13 mouse cellular contexts compared by ENCODE assay signal in genomic region chr16:90521191-90521950, GRCm38 (mm10).
DNase-seq lines count a peak whose midpoint lies in the region; ATAC-seq lines count a peak whose summit lies in the region.
"Had no signal": no experiment of that assay in that cellular context is flagged by ENCODE, and none has a peak within 500 bp of the region (broad histone marks: within the 10 kb centered on the region; RNA-seq: fewer than 3 reads in every experiment).

No protein-coding gene starts in this region.

- H3K4me1 ChIP-seq in heart, embryonic 12.5 days (replicated peaks): peaks cover 23% of the 10 kb centered on the region
- peaks cover 60% of the 10 kb centered on the region for H3K4me1 ChIP-seq in embryonic facial prominence, embryonic 10.5 days
- 0 out of 2 replicates have a peak, but pooled peaks cover 3% of the 10 kb centered on the region for H3K4me1 ChIP-seq in hindbrain, embryonic 11.5 days (replicated peaks; ENCODE audit: control insufficient read depth, insufficient read depth, low read length)
- peaks cover 18% of the 10 kb centered on the region for H3K4me1 ChIP-seq in midbrain, embryonic 15.5 days
- H3K4me1 ChIP-seq in liver, embryonic 11.5 days (replicated peaks; ENCODE audit: control insufficient read depth, insufficient read depth, low read length): peaks cover 5% of the 10 kb centered on the region; the same call in 1 of the 2 replicates
- H3K4me1 ChIP-seq: liver, embryonic 15.5 days had no signal

- no peaks in the 10 kb centered on the region for H3K9me3 ChIP-seq in heart, embryonic 12.5 days (replicated peaks)
- H3K9me3 ChIP-seq in embryonic facial prominence, embryonic 10.5 days: no peaks in the 10 kb centered on the region
- H3K9me3 ChIP-seq in hindbrain, embryonic 11.5 days (ENCODE audit: control insufficient read depth, low read length): no peaks in the 10 kb centered on the region
- no peaks in the 10 kb centered on the region for H3K9me3 ChIP-seq in midbrain, embryonic 15.5 days
- no peaks in the 10 kb centered on the region; the same call in 1 of the 2 replicates for H3K9me3 ChIP-seq in liver, embryonic 11.5 days (ENCODE audit: control insufficient read depth, low read length)
- H3K9me3 ChIP-seq: liver, embryonic 15.5 days had no signal

- no peak overlapping the region for H3K4me3 ChIP-seq in heart, embryonic 12.5 days
- H3K4me3 ChIP-seq in embryonic facial prominence, embryonic 10.5 days: no peak overlapping the region
- H3K4me3 ChIP-seq in hindbrain, embryonic 11.5 days (ENCODE audit: low read depth, low read length): no peak overlapping the region
- H3K4me3 ChIP-seq in midbrain, embryonic 15.5 days: no peak overlapping the region
- H3K4me3 ChIP-seq in liver, embryonic 11.5 days (ENCODE audit: low read depth, low read length): no peak overlapping the region
- H3K4me3 ChIP-seq: liver, embryonic 15.5 days had no signal

- H3K27ac ChIP-seq in heart, embryonic 12.5 days (ENCODE audit: poor library complexity, severe bottlenecking): no peak overlapping the region
- peak overlapping the region; percentile 72 for H3K27ac ChIP-seq in embryonic facial prominence, embryonic 10.5 days (replicated peaks)
- peak overlapping the region; percentile 88 for H3K27ac ChIP-seq in hindbrain, embryonic 11.5 days (ENCODE audit: low read depth, low read length)
- H3K27ac ChIP-seq in midbrain, embryonic 15.5 days: peak overlapping the region; percentile 81
- no peak overlapping the region for H3K27ac ChIP-seq in liver, embryonic 11.5 days (ENCODE audit: low read depth, low read length)
- H3K27ac ChIP-seq: liver, embryonic 15.5 days had no signal

- H3K4me2 ChIP-seq in heart, embryonic 12.5 days: no peak overlapping the region
- no peak overlapping the region; the same call in 1 of the 2 replicates for H3K4me2 ChIP-seq in hindbrain, embryonic 11.5 days (replicated peaks; ENCODE audit: low read depth, low read length)
- H3K4me2 ChIP-seq in midbrain, embryonic 15.5 days: no peak overlapping the region
- H3K4me2 ChIP-seq in liver, embryonic 11.5 days: no peak overlapping the region
- H3K4me2 ChIP-seq: liver, embryonic 15.5 days had no signal

- ATAC-seq in heart, embryonic 12.5 days (ENCODE audit: insufficient number of reproducible peaks, low FRiP score): no peak
- ATAC-seq in hindbrain, embryonic 11.5 days (ENCODE audit: low FRiP score): peak; percentile 66
- peak; percentile 27 for ATAC-seq in midbrain, embryonic 15.5 days (replicated peaks)
- ATAC-seq in liver, embryonic 11.5 days (replicated peaks; ENCODE audit: low FRiP score): no peak
- no peak for ATAC-seq in megakaryocyte, adult 5-6 weeks (ENCODE audit: poor library complexity, severe bottlenecking)

- intact Hi-C loops in heart, postnatal 10 days (cut with DNase I): no loop called here
- intact Hi-C loops in gastrocnemius, postnatal 36 days (cut with DNase I): no loop called here

- DNase-seq in heart, postnatal 10 days: no peak
- peak; percentile 18 for DNase-seq in embryonic facial prominence, embryonic 10.5 days (ENCODE audit: low spot score)
- DNase-seq in hindbrain, embryonic 11.5 days (ENCODE audit: low spot score): peak; percentile 56
- DNase-seq in liver, embryonic 11.5 days (ENCODE audit: low spot score): no peak
- no peak for DNase-seq in gastrocnemius, postnatal 36 days
- DNase-seq: B cell, adult 2 months; cerebellum, postnatal 36 days; kidney, adult 9 months; right cerebral cortex, adult 18-20 months had no signal

- H3K9ac ChIP-seq in heart, embryonic 12.5 days: 0 out of 2 replicates have a peak overlapping the region, but pooled peaks have one; percentile 24
- H3K9ac ChIP-seq in hindbrain, embryonic 11.5 days (ENCODE audit: low read depth, low read length): peak overlapping the region; percentile 47
- H3K9ac ChIP-seq in midbrain, embryonic 15.5 days: no peak overlapping the region
- no peak overlapping the region for H3K9ac ChIP-seq in liver, embryonic 11.5 days (ENCODE audit: low read depth, low read length)
- H3K9ac ChIP-seq: liver, embryonic 15.5 days had no signal

- WGBS in heart, embryonic 12.5 days: 23% methylated on average over 10 of the region's 10 CpGs
- 13% methylated on average over 10 of the region's 10 CpGs for WGBS in embryonic facial prominence, embryonic 10.5 days
- WGBS in hindbrain, embryonic 11.5 days: 9% methylated on average over 10 of the region's 10 CpGs
- WGBS in midbrain, embryonic 15.5 days: 12% methylated on average over 10 of the region's 10 CpGs
- WGBS in liver, embryonic 11.5 days: 20% methylated on average over 10 of the region's 10 CpGs

- H3K36me3 ChIP-seq in heart, embryonic 12.5 days: no peaks in the 10 kb centered on the region
- no peaks in the 10 kb centered on the region for H3K36me3 ChIP-seq in embryonic facial prominence, embryonic 10.5 days (replicated peaks)
- H3K36me3 ChIP-seq in hindbrain, embryonic 11.5 days (ENCODE audit: control insufficient read depth, insufficient read depth, low read length): no peaks in the 10 kb centered on the region
- no peaks in the 10 kb centered on the region for H3K36me3 ChIP-seq in midbrain, embryonic 15.5 days (replicated peaks)
- H3K36me3 ChIP-seq in liver, embryonic 11.5 days (ENCODE audit: control insufficient read depth, insufficient read depth, low read length): no peaks in the 10 kb centered on the region
- H3K36me3 ChIP-seq: liver, embryonic 15.5 days had no signal

- no peaks in the 10 kb centered on the region for H3K27me3 ChIP-seq in heart, embryonic 12.5 days (replicated peaks)
- H3K27me3 ChIP-seq in embryonic facial prominence, embryonic 10.5 days (replicated peaks; ENCODE audit: low read depth, poor library complexity, severe bottlenecking): 0 out of 2 replicates have a peak, but pooled peaks cover 15% of the 10 kb centered on the region
- H3K27me3 ChIP-seq in hindbrain, embryonic 11.5 days (ENCODE audit: control insufficient read depth, insufficient read depth, low read length): no peaks in the 10 kb centered on the region
- H3K27me3 ChIP-seq in midbrain, embryonic 15.5 days (replicated peaks): no peaks in the 10 kb centered on the region
- no peaks in the 10 kb centered on the region for H3K27me3 ChIP-seq in liver, embryonic 11.5 days (replicated peaks; ENCODE audit: control insufficient read depth, insufficient read depth, low read length)
- H3K27me3 ChIP-seq: liver, embryonic 15.5 days had no signal

Comparison
In these comparisons a context has a peak if more than half of its experiments do, and no peak if none do; other contexts are left out.
1. ATAC-seq: peak in hindbrain, embryonic 11.5 days (single experiment) and midbrain, embryonic 15.5 days (single experiment); none in heart, embryonic 12.5 days (single experiment), liver, embryonic 11.5 days (single experiment) and megakaryocyte, adult 5-6 weeks (single experiment).
2. H3K27ac ChIP-seq: peak in embryonic facial prominence, embryonic 10.5 days (single experiment), hindbrain, embryonic 11.5 days (single experiment) and midbrain, embryonic 15.5 days (single experiment); none in heart, embryonic 12.5 days (single experiment) and liver, embryonic 11.5 days (single experiment).
3. H3K9ac ChIP-seq: peak in heart, embryonic 12.5 days (single experiment) and hindbrain, embryonic 11.5 days (single experiment); none in midbrain, embryonic 15.5 days (single experiment) and liver, embryonic 11.5 days (single experiment).
4. DNase-seq: peak in embryonic facial prominence, embryonic 10.5 days (single experiment) and hindbrain, embryonic 11.5 days (single experiment); none in heart, postnatal 10 days (0 of 2), liver, embryonic 11.5 days (single experiment) and gastrocnemius, postnatal 36 days (0 of 2).